Mouse (Mus musculus): Measurements from ENCODE around the gene Nedd9. TPM values are rescaled to one million over a fixed set of nuclear protein-coding genes. Genes with fewer than 3 reads are reported as not detected.
A peak's percentile ranks its signal among the peaks of the same experiment; 100 is the strongest.

Gene Nedd9
- total and polyA plus RNA-seq, 3 experiments, result 0.49 to 1.4 TPM; not detected in 1

DNA sequence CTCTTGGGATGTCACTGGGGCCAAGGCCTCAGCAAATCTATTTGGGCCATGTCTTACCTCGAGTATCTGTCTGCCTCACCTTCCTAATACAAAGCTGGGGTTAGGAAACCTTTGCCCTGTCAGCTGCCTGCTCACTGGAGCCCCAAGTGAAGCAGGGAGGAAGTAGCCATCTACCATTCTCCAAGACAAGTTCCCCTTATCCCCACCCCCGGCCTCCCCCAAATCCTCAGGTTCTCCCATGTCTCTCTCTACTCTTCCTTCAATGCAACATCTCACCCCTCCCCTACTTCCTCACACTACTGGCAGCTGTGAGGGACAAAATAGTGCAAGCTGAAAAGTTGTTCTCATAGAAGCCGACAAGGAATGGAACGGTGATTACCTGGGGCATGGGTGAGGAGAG is 161.0 kb downstream of the Nedd9 start:
- Histone ChIP-seq H3K9me3 (replicated peaks) (no peaks in the 10 kb centered on the region), H3K4me1 (ENCODE audit: insufficient read depth, low read depth, low read length) (no peaks in the 10 kb centered on the region), H3K36me3 (replicated peaks) (no peaks in the 10 kb centered on the region), H3K27me3 (ENCODE audit: insufficient read depth, low read length) (no peaks in the 10 kb centered on the region), H3K4me3 (ENCODE audit: low read depth, low read length) (no peak overlapping the region)
- no peak for TF ChIP-seq POLR2AphosphoS5 (IDR thresholded peaks at IDR 0.05; ENCODE audit: insufficient replicate concordance, low read depth, low read length)
- TF ChIP-seq GATA1 (IDR thresholded peaks at IDR 0.05; ENCODE audit: borderline replicate concordance, low read length), result no peak
- no peak for TF ChIP-seq TAL1 (conservative IDR thresholded peaks at IDR 0.05; ENCODE audit: low read depth, low read length)
- no peak for TF ChIP-seq GATA2 (IDR thresholded peaks at IDR 0.05; ENCODE audit: borderline replicate concordance, low read depth, low read length)
- TF ChIP-seq CTCF (IDR thresholded peaks at IDR 0.05; ENCODE audit: low read depth, low read length), result no peak
- DNase-seq (ENCODE audit: low spot score) (no peak), ATAC-seq (ENCODE audit: extremely low read depth, insufficient number of reproducible peaks, low FRiP score, poor library complexity, severe bottlenecking) (no peak)

GRCm38 (mm10) chr13:41325346-41325745 is 161.8 kb downstream of the Nedd9 start:
- H3K4me3 ChIP-seq (ENCODE audit: low read depth, low read length), result no peak overlapping the region

GRCm38 (mm10) chr13:41324631-41325030 is 162.5 kb downstream of the Nedd9 start:
- TF ChIP-seq POLR2AphosphoS5 (IDR thresholded peaks at IDR 0.05; ENCODE audit: insufficient replicate concordance, low read depth, low read length) (no peak), TAL1 (conservative IDR thresholded peaks at IDR 0.05; ENCODE audit: low read depth, low read length) (no peak), CTCF (IDR thresholded peaks at IDR 0.05; ENCODE audit: low read depth, low read length) (no peak), GATA1 (IDR thresholded peaks at IDR 0.05; ENCODE audit: borderline replicate concordance, low read length) (no peak), GATA2 (IDR thresholded peaks at IDR 0.05; ENCODE audit: borderline replicate concordance, low read depth, low read length) (no peak)
- Histone ChIP-seq H3K4me1 (ENCODE audit: insufficient read depth, low read depth, low read length) (no peaks in the 10 kb centered on the region), H3K36me3 (replicated peaks) (no peaks in the 10 kb centered on the region), H3K9me3 (replicated peaks) (no peaks in the 10 kb centered on the region), H3K27me3 (ENCODE audit: insufficient read depth, low read length) (no peaks in the 10 kb centered on the region), H3K4me3 (ENCODE audit: low read depth, low read length) (no peak overlapping the region)
- DNase-seq (ENCODE audit: low spot score) (no peak), ATAC-seq (ENCODE audit: extremely low read depth, insufficient number of reproducible peaks, low FRiP score, poor library complexity, severe bottlenecking) (no peak)

More at GRCm38 (mm10) chr13:41325346-41325745, 161.8 kb downstream of the Nedd9 start:
- Histone ChIP-seq H3K36me3 (replicated peaks) (no peaks in the 10 kb centered on the region), H3K4me1 (ENCODE audit: insufficient read depth, low read depth, low read length) (no peaks in the 10 kb centered on the region), H3K27me3 (ENCODE audit: insufficient read depth, low read length) (no peaks in the 10 kb centered on the region), H3K9me3 (replicated peaks) (no peaks in the 10 kb centered on the region)
- DNase-seq (ENCODE audit: low spot score) (no peak), ATAC-seq (ENCODE audit: extremely low read depth, insufficient number of reproducible peaks, low FRiP score, poor library complexity, severe bottlenecking) (no peak)
- TF ChIP-seq GATA2 (IDR thresholded peaks at IDR 0.05; ENCODE audit: borderline replicate concordance, low read depth, low read length), result no peak
- TF ChIP-seq GATA1 (IDR thresholded peaks at IDR 0.05; ENCODE audit: borderline replicate concordance, low read length), result no peak

- no peak for DNase-seq (ENCODE audit: low spot score)
- Histone ChIP-seq H3K27me3 (ENCODE audit: insufficient read depth, low read length) (peaks cover 2% of the 10 kb centered on the region; the same call in 1 of the 2 replicates), H3K36me3 (replicated peaks) (no peaks in the 10 kb centered on the region), H3K4me1 (ENCODE audit: insufficient read depth, low read depth, low read length) (no peaks in the 10 kb centered on the region), H3K4me3 (ENCODE audit: low read depth, low read length) (no peak overlapping the region), H3K9me3 (replicated peaks) (no peaks in the 10 kb centered on the region)
- TF ChIP-seq GATA1 (IDR thresholded peaks at IDR 0.05; ENCODE audit: borderline replicate concordance, low read length), result no peak
- no peak for TF ChIP-seq CTCF (IDR thresholded peaks at IDR 0.05; ENCODE audit: low read depth, low read length)
- TF ChIP-seq TAL1 (conservative IDR thresholded peaks at IDR 0.05; ENCODE audit: low read depth, low read length), result no peak
- no peak for TF ChIP-seq POLR2AphosphoS5 (IDR thresholded peaks at IDR 0.05; ENCODE audit: insufficient replicate concordance, low read depth, low read length)
- TF ChIP-seq GATA2 (IDR thresholded peaks at IDR 0.05; ENCODE audit: borderline replicate concordance, low read depth, low read length), result no peak
- ATAC-seq (ENCODE audit: extremely low read depth, insufficient number of reproducible peaks, low FRiP score, poor library complexity, severe bottlenecking), result no peak
Measured at GRCm38 (mm10) chr13:41321433-41321832, 165.7 kb downstream of the Nedd9 start.

GRCm38 (mm10) chr13:41320749-41321148 is 166.4 kb downstream of the Nedd9 start:
- no peak overlapping the region for H3K4me3 ChIP-seq (ENCODE audit: low read depth, low read length)
- H3K36me3 ChIP-seq (replicated peaks), result no peaks in the 10 kb centered on the region
- TF ChIP-seq GATA2 (IDR thresholded peaks at IDR 0.05; ENCODE audit: borderline replicate concordance, low read depth, low read length), result no peak
- TF ChIP-seq TAL1 (conservative IDR thresholded peaks at IDR 0.05; ENCODE audit: low read depth, low read length), result no peak
- TF ChIP-seq POLR2AphosphoS5 (IDR thresholded peaks at IDR 0.05; ENCODE audit: insufficient replicate concordance, low read depth, low read length), result no peak
- TF ChIP-seq CTCF (IDR thresholded peaks at IDR 0.05; ENCODE audit: low read depth, low read length), result no peak
- TF ChIP-seq GATA1 (IDR thresholded peaks at IDR 0.05; ENCODE audit: borderline replicate concordance, low read length), result no peak
- peaks cover 4% of the 10 kb centered on the region; the same call in 1 of the 2 replicates for H3K27me3 ChIP-seq (ENCODE audit: insufficient read depth, low read length)
- no peaks in the 10 kb centered on the region for H3K4me1 ChIP-seq (ENCODE audit: insufficient read depth, low read depth, low read length)
- no peaks in the 10 kb centered on the region for H3K9me3 ChIP-seq (replicated peaks)
- ATAC-seq (ENCODE audit: extremely low read depth, insufficient number of reproducible peaks, low FRiP score, poor library complexity, severe bottlenecking) (no peak), DNase-seq (ENCODE audit: low spot score) (no peak)

DNA sequence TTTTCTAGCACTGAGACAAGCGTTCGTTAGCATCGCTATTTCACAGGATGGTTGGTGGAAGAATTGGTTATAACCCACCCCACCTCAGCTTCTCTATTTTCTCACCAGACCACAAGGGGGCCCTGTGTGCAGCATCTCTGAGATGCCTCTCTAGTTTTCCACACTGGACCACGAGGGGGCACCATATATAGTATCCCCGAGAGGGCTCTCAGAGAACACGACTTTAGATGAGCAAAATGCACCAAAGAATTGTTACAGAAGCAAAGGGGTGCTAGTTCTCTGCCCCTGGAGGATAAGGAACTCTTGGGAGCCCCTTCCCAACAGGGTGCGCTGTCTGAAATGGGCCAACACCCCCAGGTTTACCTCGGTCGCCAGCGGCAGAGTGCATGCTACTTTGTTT is 184.4 kb downstream of the Nedd9 start:
- DNase-seq (ENCODE audit: low spot score), result peak; percentile 8
- ATAC-seq (ENCODE audit: extremely low read depth, insufficient number of reproducible peaks, low FRiP score, poor library complexity, severe bottlenecking), result no peak
- TF ChIP-seq CTCF (IDR thresholded peaks at IDR 0.05; ENCODE audit: low read depth, low read length), result 0 out of 2 replicates have a peak, but pooled peaks have one; percentile 10
- TF ChIP-seq GATA1 (IDR thresholded peaks at IDR 0.05; ENCODE audit: borderline replicate concordance, low read length), result no peak
- H3K4me3 ChIP-seq (ENCODE audit: low read depth, low read length), result no peak overlapping the region
- H3K4me1 ChIP-seq (ENCODE audit: insufficient read depth, low read depth, low read length), result no peaks in the 10 kb centered on the region
- no peaks in the 10 kb centered on the region for H3K36me3 ChIP-seq (replicated peaks)
- H3K27me3 ChIP-seq (ENCODE audit: insufficient read depth, low read length), result peaks cover 5% of the 10 kb centered on the region
- no peaks in the 10 kb centered on the region for H3K9me3 ChIP-seq (replicated peaks)

DNA sequence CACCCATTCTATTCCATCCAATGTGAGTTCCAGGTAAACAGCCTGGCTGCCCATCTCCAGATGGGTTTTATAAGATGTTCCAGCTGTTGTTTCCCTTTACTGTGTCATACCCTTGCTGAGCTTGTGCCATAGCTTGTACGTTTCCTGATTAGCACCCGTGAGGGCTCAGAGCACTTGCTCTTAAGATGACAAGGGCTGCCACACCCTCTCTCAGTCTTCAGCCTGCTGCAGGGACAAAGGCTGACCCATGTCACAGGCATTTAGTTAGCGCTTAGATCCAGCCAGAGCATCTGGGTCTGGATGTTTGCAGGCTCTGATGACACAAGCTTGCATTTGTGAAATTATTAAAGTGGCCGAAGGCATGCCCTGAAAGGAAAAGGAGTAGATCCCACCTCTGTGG is 187.1 kb downstream of the Nedd9 start:
- no peak overlapping the region for H3K4me3 ChIP-seq (ENCODE audit: low read depth, low read length)
- H3K27me3 ChIP-seq (ENCODE audit: insufficient read depth, low read length), result peaks cover 5% of the 10 kb centered on the region
- H3K9me3 ChIP-seq (replicated peaks), result no peaks in the 10 kb centered on the region
- no peaks in the 10 kb centered on the region for H3K4me1 ChIP-seq (ENCODE audit: insufficient read depth, low read depth, low read length)
- ATAC-seq (ENCODE audit: extremely low read depth, insufficient number of reproducible peaks, low FRiP score, poor library complexity, severe bottlenecking), result no peak
- TF ChIP-seq CTCF (IDR thresholded peaks at IDR 0.05; ENCODE audit: low read depth, low read length) (no peak), GATA2 (IDR thresholded peaks at IDR 0.05; ENCODE audit: borderline replicate concordance, low read depth, low read length) (no peak), TAL1 (conservative IDR thresholded peaks at IDR 0.05; ENCODE audit: low read depth, low read length) (no peak), GATA1 (IDR thresholded peaks at IDR 0.05; ENCODE audit: borderline replicate concordance, low read length) (no peak), POLR2AphosphoS5 (IDR thresholded peaks at IDR 0.05; ENCODE audit: insufficient replicate concordance, low read depth, low read length) (no peak)
- no peak for DNase-seq (ENCODE audit: low spot score)
- no peaks in the 10 kb centered on the region for H3K36me3 ChIP-seq (replicated peaks)
